Mouse (Mus musculus) layer of hippocampus, adult 2 months (tissue): ENCODE measurements around the gene Zfr2. TPM values are rescaled to one million over a fixed set of nuclear protein-coding genes. Genes with fewer than 3 reads are reported as not detected.
A peak's percentile ranks its signal among the peaks of the same experiment; 100 is the strongest.

Source experiments
- DNase-seq, 2 experiments: peaks; one replicate each; pipeline ENCODE4 v3.0.0; 2022; ENCODE audit warnings: low spot score in 2 of 2
- H3K27ac ChIP-seq: fragments of 200-600 bp; 2 replicates; pipeline ENCODE4 v1.8.1; 2022
- H3K4me3 ChIP-seq: fragments of 200-600 bp; 2 replicates; pipeline ENCODE4 v1.8.1; 2022; ENCODE audit warnings: mild to moderate bottlenecking
- CTCF ChIP-seq: fragments of 200-600 bp; conservative IDR thresholded peaks from 2 replicates; pipeline ENCODE4 v1.8.1; 2022; ENCODE audit warnings: antibody characterized with exemption, mild to moderate bottlenecking, moderate library complexity
- total RNA-seq, 2 experiments: library from RNA; stranded (reverse); gene quantifications; 2 replicates each; pipeline ENCODE4 v1.2.3; 2021

The Zfr2 gene
- total RNA-seq, 2 experiments from 2014 or later: 66.2 to 70.2 TPM

DNA sequence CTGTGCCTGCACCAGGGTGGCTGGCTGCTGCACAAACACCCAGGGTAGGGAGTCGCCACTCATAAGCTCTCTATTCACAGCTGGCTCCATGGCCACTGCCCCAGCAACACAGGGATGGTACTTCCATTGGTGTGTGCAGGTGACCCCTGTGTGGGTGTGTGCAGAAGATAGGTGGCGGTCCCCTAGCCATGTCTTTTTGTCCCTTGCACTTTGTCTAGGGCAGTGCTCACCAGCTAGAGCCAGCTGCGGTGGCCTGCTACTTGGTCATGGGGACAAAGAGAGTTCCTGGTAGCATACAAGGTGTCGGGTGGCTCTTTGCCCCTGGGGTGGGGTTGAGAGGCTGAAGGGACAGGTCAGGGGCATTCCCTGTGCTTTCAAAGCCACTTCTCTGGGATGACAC is 11.2 kb downstream of the Zfr2 start:
- DNase-seq: no peak
- no peak for TF ChIP-seq CTCF
- H3K27ac ChIP-seq: no peak overlapping the region
- H3K4me3 ChIP-seq: no peak overlapping the region

- Histone ChIP-seq H3K4me3 (no peak overlapping the region), H3K27ac (no peak overlapping the region)
- peak in 1 of 2 experiments; percentile 88 for DNase-seq
- TF ChIP-seq CTCF: peak; percentile 98
Observed at GRCm38 (mm10) chr10:81244595-81244994, 11.6 kb downstream of the Zfr2 start.

- no peak for DNase-seq
- no peak for TF ChIP-seq CTCF
Observed at GRCm38 (mm10) chr10:81245166-81245565, 12.2 kb downstream of the Zfr2 start.

DNA sequence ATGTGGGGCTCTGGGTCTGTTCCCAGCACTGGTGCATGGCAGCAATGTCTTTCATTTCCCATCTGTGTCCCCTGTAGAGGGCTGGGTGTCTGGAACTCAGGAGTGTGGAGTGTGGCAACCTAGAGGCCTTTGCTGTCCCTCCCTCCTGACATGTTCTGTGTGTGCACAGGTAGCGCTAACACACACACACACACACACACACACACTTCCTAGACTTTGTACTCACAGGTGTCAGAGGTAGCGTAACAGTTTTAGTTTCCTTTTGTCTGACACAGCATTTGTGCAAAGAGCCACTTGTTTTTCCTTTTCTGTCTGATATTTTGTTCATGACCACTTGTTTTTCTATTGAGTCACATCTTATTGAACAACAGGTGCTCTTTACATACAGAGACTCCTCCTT is 14.8 kb downstream of the Zfr2 start:
- Histone ChIP-seq H3K27ac (no peak overlapping the region), H3K4me3 (no peak overlapping the region)
- no peak for DNase-seq
- TF ChIP-seq CTCF: no peak

More at GRCm38 (mm10) chr10:81245166-81245565, 12.2 kb downstream of the Zfr2 start:
- Histone ChIP-seq H3K27ac (no peak overlapping the region), H3K4me3 (no peak overlapping the region)

GRCm38 (mm10) chr10:81249442-81249841 is 16.5 kb downstream of the Zfr2 start:
- no peak for TF ChIP-seq CTCF
- no peak overlapping the region for H3K27ac ChIP-seq
- DNase-seq: no peak
- no peak overlapping the region for H3K4me3 ChIP-seq

DNA sequence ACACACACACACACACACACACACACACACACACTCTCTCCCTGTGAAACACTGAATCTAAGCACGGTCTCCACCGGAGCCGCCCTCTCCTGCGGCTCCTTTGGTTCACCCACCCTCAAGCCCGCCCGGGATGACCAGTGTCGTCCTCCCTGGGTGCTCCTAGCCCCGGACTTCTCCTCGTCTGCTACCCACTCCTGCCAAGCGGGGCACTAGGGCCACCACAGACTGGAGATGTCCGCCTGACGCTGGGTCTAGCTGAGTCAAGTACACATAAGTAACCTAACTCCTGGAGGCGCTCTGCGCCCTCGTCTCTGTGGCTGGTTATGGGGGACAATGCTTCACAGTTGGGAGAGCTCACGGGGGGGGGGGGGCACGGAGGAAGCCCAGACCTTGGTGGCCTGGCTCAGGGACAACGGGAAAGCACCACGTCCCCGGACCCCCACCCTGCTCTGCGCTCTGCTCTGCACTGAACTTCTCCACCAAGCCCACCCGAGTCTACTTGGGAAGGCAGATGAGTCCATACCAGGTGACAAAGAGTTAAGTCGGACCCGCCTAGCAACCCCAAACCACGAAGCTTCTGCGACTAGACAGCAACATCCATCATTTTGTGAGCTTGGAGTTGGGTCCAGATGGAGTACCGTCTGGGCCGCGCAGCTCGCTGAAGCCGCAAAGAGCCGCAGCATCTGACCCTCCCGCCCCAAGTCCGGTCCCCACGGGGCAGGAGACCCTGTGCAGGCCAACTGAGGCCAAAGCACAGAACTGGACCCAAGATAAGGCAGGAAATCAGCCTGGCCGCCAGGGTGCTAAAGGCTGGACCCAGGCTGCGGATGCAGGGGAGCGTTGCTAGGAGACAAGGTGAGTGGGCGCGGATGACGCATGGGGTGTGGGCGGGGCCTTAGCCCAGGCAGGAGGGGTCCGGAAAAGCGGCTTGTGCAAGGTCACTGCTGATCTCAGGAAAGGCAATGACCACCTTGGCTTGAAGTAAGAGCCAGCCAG is 19.8 kb downstream of the Zfr2 start, which contains the start of gene Matk:
TSS of gene Matk (plus strand) at position 512 of the 996 bp plus-strand sequence.
- peak within 1 kb of the TSS; percentile 100 for H3K27ac ChIP-seq
- peak; percentile 90 to 92 for DNase-seq
- H3K4me3 ChIP-seq: peak within 1 kb of the TSS; percentile 56
- peak; percentile 50 for TF ChIP-seq CTCF

DNA sequence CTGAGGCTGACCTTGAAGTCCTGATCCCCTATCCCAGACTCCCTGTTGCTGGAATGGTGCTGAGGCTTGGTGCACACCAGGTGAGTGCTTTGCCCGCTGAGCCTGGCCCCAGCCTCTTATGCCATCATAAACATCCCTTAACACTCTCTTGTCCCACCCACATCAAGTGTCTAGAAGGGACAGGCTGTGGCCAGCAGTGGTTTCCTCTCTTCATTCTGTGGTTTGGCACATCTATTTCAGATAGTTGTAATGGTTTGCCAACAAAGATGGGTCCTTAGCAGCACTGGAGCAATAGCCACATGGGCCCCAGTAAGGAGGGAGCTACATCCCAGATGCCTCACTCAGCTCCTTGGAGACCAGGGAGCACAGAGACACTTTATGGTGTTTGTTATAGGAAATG is 21.9 kb downstream of the Zfr2 start:
- no peak overlapping the region for H3K4me3 ChIP-seq
- H3K27ac ChIP-seq: peak overlapping the region; percentile 100; the same call in 1 of the 2 replicates
- no peak for DNase-seq
- no peak for TF ChIP-seq CTCF

- peak overlapping the region; percentile 77 for H3K4me3 ChIP-seq
- TF ChIP-seq CTCF: no peak
- DNase-seq: peak in 1 of 2 experiments; percentile 49
- peak overlapping the region; percentile 98 for H3K27ac ChIP-seq
Observed at GRCm38 (mm10) chr10:81257158-81258039, 24.4 kb downstream of the Zfr2 start.

GRCm38 (mm10) chr10:81259225-81259884 is 26.4 kb downstream of the Zfr2 start:
- Histone ChIP-seq H3K27ac (peak overlapping the region; percentile 98), H3K4me3 (peak overlapping the region; percentile 77)
- DNase-seq: no peak
- TF ChIP-seq CTCF: no peak

- Histone ChIP-seq H3K27ac (no peak overlapping the region), H3K4me3 (no peak overlapping the region)
- DNase-seq: no peak
- no peak for TF ChIP-seq CTCF
Observed at GRCm38 (mm10) chr10:81261025-81261424, 28.1 kb downstream of the Zfr2 start.

DNA sequence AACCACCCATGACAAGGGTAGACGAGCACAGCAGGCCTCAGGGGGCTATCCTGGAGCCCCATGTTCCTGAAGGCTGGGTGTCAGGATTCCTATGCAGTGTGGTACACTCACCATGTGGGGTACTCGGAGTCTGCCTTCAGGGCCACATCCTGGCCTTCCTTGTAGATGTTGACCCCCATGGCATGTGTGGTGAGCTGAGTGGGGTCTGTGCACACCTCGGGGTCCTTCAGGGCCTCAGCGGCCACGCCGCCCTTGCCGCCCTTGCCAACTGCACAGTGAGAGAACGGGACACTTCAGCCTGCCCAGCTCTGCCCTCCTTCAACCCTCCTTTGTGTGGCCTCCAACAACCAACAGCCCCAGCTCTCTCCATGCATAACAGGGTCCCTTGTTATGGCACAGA is 32.6 kb downstream of the Zfr2 start:
- Histone ChIP-seq H3K4me3 (no peak overlapping the region), H3K27ac (no peak overlapping the region)
- no peak for TF ChIP-seq CTCF
- no peak for DNase-seq
